Mouse (Mus musculus): ENCODE data around the gene Pin1. TPM values are rescaled to one million over a fixed set of nuclear protein-coding genes. Genes with fewer than 3 reads are reported as not detected.

Gene Pin1
- polyA plus RNA-seq, 1 experiment from 2014 or later = 57.9 TPM

DNA sequence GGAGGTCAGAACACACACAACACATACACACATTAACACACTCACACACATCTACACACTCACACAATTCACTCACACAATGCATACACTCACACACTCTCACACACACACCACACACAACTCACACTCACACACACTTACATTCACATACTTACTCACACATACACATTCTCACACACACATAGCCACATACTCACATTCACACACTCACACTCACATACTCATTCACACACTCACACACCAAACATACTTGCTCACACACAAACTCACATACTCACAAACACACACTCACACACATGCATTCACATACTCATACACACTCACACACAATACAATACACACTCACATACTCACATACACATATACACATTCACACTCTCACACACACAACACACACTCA lies 53.5 kb downstream of the Pin1 start:
- H3K4me2 ChIP-seq (replicated peaks; ENCODE audit: low read depth, low read length) = no peak overlapping the region
- no peak overlapping the region for H3K4me3 ChIP-seq (ENCODE audit: low read length)
- H3K27me3 ChIP-seq (ENCODE audit: control insufficient read depth, insufficient read depth, low read length) = no peaks in the 10 kb centered on the region
- ATAC-seq (ENCODE audit: low FRiP score, low TSS enrichment) = no peak
- H3K27ac ChIP-seq (ENCODE audit: low read depth, low read length) = no peak overlapping the region
- no peak overlapping the region for H3K9ac ChIP-seq (ENCODE audit: low read depth, low read length)
- H3K4me1 ChIP-seq (ENCODE audit: control insufficient read depth, insufficient read depth, low read length) = no peaks in the 10 kb centered on the region
- H3K9me3 ChIP-seq (ENCODE audit: control insufficient read depth, low read length) = no peaks in the 10 kb centered on the region
- H3K36me3 ChIP-seq (ENCODE audit: control insufficient read depth, insufficient read depth, low read length) = no peaks in the 10 kb centered on the region

- no peak for ATAC-seq (ENCODE audit: low FRiP score, low TSS enrichment)
- WGBS = 35% methylated on average over 4 of the region's 4 CpGs
- Histone ChIP-seq H3K27me3 (ENCODE audit: control insufficient read depth, insufficient read depth, low read length) (no peaks in the 10 kb centered on the region), H3K36me3 (ENCODE audit: control insufficient read depth, insufficient read depth, low read length) (no peaks in the 10 kb centered on the region), H3K27ac (ENCODE audit: low read depth, low read length) (no peak overlapping the region), H3K4me1 (ENCODE audit: control insufficient read depth, insufficient read depth, low read length) (no peaks in the 10 kb centered on the region), H3K9me3 (ENCODE audit: control insufficient read depth, low read length) (no peaks in the 10 kb centered on the region), H3K9ac (ENCODE audit: low read depth, low read length) (no peak overlapping the region), H3K4me2 (replicated peaks; ENCODE audit: low read depth, low read length) (no peak overlapping the region), H3K4me3 (ENCODE audit: low read length) (no peak overlapping the region)
These were observed 54.1 kb downstream of the Pin1 start for GRCm38 (mm10) chr9:20705981-20706380.

DNA sequence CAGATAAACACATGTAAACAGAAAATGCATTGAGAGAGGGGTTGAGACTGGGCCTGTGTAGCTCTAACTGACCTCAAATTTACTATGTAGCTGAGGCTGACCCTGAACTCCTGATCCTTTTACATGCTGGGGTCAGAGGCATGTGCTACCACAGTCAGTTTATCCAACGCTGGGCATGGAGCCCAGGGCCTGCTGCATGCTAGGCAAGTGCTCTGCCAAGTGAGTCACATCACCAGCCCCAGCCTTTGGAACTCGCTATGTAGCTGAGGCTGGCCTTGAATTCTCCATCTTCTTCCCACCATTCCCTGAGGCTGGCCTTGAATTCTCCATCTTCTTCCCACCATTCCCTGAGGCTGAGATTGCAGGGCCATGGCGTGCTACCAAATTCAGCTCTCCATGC lies 58.6 kb downstream of the Pin1 start:
- H3K4me2 ChIP-seq (replicated peaks; ENCODE audit: low read depth, low read length) = no peak overlapping the region
- H3K36me3 ChIP-seq (ENCODE audit: control insufficient read depth, insufficient read depth, low read length) = no peaks in the 10 kb centered on the region
- no peak overlapping the region for H3K9ac ChIP-seq (ENCODE audit: low read depth, low read length)
- ATAC-seq (ENCODE audit: low FRiP score, low TSS enrichment) = no peak
- no peaks in the 10 kb centered on the region for H3K4me1 ChIP-seq (ENCODE audit: control insufficient read depth, insufficient read depth, low read length)
- no peaks in the 10 kb centered on the region for H3K9me3 ChIP-seq (ENCODE audit: control insufficient read depth, low read length)
- 85% methylated on average over 3 of the region's 3 CpGs for WGBS
- H3K4me3 ChIP-seq (ENCODE audit: low read length) = no peak overlapping the region
- no peak overlapping the region for H3K27ac ChIP-seq (ENCODE audit: low read depth, low read length)
- no peaks in the 10 kb centered on the region for H3K27me3 ChIP-seq (ENCODE audit: control insufficient read depth, insufficient read depth, low read length)

- no peaks in the 10 kb centered on the region for H3K9me3 ChIP-seq (ENCODE audit: control insufficient read depth, low read length)
- no peak for ATAC-seq (ENCODE audit: low FRiP score, low TSS enrichment)
- 69% methylated on average over 5 of the region's 5 CpGs for WGBS
These were observed 61.1 kb downstream of the Pin1 start for GRCm38 (mm10) chr9:20712934-20713477.

GRCm38 (mm10) chr9:20713478-20713987 lies 61.6 kb downstream of the Pin1 start:
- ATAC-seq (ENCODE audit: low FRiP score, low TSS enrichment) = 0 out of 2 replicates have a peak, but pooled peaks have one; percentile 51

More at GRCm38 (mm10) chr9:20712934-20713477, 61.1 kb downstream of the Pin1 start:
- no peaks in the 10 kb centered on the region for H3K36me3 ChIP-seq (ENCODE audit: control insufficient read depth, insufficient read depth, low read length)
- H3K9ac ChIP-seq (ENCODE audit: low read depth, low read length) = no peak overlapping the region
- no peak overlapping the region for H3K27ac ChIP-seq (ENCODE audit: low read depth, low read length)
- H3K4me3 ChIP-seq (ENCODE audit: low read length) = no peak overlapping the region
- no peaks in the 10 kb centered on the region for H3K27me3 ChIP-seq (ENCODE audit: control insufficient read depth, insufficient read depth, low read length)
- no peaks in the 10 kb centered on the region for H3K4me1 ChIP-seq (ENCODE audit: control insufficient read depth, insufficient read depth, low read length)
- H3K4me2 ChIP-seq (replicated peaks; ENCODE audit: low read depth, low read length) = no peak overlapping the region

DNA sequence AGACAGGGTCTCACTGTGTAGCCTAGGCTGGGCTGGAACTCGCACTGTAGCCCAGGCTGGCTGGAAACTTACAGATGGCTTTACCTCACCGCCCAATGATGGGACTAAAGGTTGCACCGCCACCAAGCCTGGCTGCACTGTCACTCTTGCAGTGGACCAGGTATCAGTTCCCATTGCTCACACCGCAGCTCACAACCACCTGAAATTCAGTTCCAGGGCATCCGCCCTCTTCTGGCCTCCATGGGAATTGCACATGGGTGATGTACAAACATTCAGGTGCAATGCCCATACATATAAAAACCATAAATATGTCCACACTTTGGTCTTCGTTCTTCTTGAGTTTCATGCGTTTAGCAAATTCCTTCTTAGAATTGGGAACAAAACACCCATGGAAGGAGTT lies 63.4 kb downstream of the Pin1 start:
- Histone ChIP-seq H3K27me3 (ENCODE audit: control insufficient read depth, insufficient read depth, low read length) (no peaks in the 10 kb centered on the region), H3K4me1 (ENCODE audit: control insufficient read depth, insufficient read depth, low read length) (no peaks in the 10 kb centered on the region), H3K9me3 (ENCODE audit: control insufficient read depth, low read length) (no peaks in the 10 kb centered on the region), H3K27ac (ENCODE audit: low read depth, low read length) (no peak overlapping the region), H3K9ac (ENCODE audit: low read depth, low read length) (no peak overlapping the region), H3K4me3 (ENCODE audit: low read length) (no peak overlapping the region), H3K36me3 (ENCODE audit: control insufficient read depth, insufficient read depth, low read length) (no peaks in the 10 kb centered on the region), H3K4me2 (replicated peaks; ENCODE audit: low read depth, low read length) (no peak overlapping the region)
- 76% methylated on average over 7 of the region's 7 CpGs for WGBS
- ATAC-seq (ENCODE audit: low FRiP score, low TSS enrichment) = no peak

More at GRCm38 (mm10) chr9:20713478-20713987, 61.6 kb downstream of the Pin1 start:
- no peaks in the 10 kb centered on the region for H3K36me3 ChIP-seq (ENCODE audit: control insufficient read depth, insufficient read depth, low read length)
- H3K4me2 ChIP-seq (replicated peaks; ENCODE audit: low read depth, low read length) = no peak overlapping the region
- H3K27me3 ChIP-seq (ENCODE audit: control insufficient read depth, insufficient read depth, low read length) = no peaks in the 10 kb centered on the region
- H3K27ac ChIP-seq (ENCODE audit: low read depth, low read length) = no peak overlapping the region
- H3K4me1 ChIP-seq (ENCODE audit: control insufficient read depth, insufficient read depth, low read length) = no peaks in the 10 kb centered on the region
- no peaks in the 10 kb centered on the region for H3K9me3 ChIP-seq (ENCODE audit: control insufficient read depth, low read length)
- H3K4me3 ChIP-seq (ENCODE audit: low read length) = no peak overlapping the region
- no peak overlapping the region for H3K9ac ChIP-seq (ENCODE audit: low read depth, low read length)
- 31% methylated on average over 11 of the region's 11 CpGs for WGBS

Other genes with a start within 250 kb of the Pin1 start
- gene Zfp26, start 191.9 kb upstream of the Pin1 start, polyA plus RNA-seq (2014; fragmentation: Nextera tagmentation; extraction: Ambion mirVana) = 15.7 and 36.5 TPM in 2 replicates
- 12.8 and 22.6 TPM in 2 replicates for gene Zfp426, start 159.3 kb upstream of the Pin1 start, polyA plus RNA-seq (2014; fragmentation: Nextera tagmentation; extraction: Ambion mirVana)
- gene Zfp266, start 130.7 kb upstream of the Pin1 start, polyA plus RNA-seq (2014; fragmentation: Nextera tagmentation; extraction: Ambion mirVana) = 80.5 and 96.4 TPM in 2 replicates
- 18.1 and 23.0 TPM in 2 replicates for gene Zfp846, start 70.8 kb upstream of the Pin1 start, polyA plus RNA-seq (2014; fragmentation: Nextera tagmentation; extraction: Ambion mirVana)
- gene Ubl5, start 9.2 kb upstream of the Pin1 start, polyA plus RNA-seq (2014; fragmentation: Nextera tagmentation; extraction: Ambion mirVana) = 375 and 531 TPM in 2 replicates
- 14.6 and 16.8 TPM in 2 replicates for gene Fbxl12, start 7.3 kb upstream of the Pin1 start, polyA plus RNA-seq (2014; fragmentation: Nextera tagmentation; extraction: Ambion mirVana)
- gene Olfm2, start 94.3 kb downstream of the Pin1 start, polyA plus RNA-seq (2014; fragmentation: Nextera tagmentation; extraction: Ambion mirVana) = 4.1 and 5.1 TPM in 2 replicates
- gene Col5a3, start 163.0 kb downstream of the Pin1 start, polyA plus RNA-seq (2014; fragmentation: Nextera tagmentation; extraction: Ambion mirVana) = 0.73 and 0.77 TPM in 2 replicates
- not detected in 2 replicates for gene Rdh8, start 166.4 kb downstream of the Pin1 start, polyA plus RNA-seq (2014; fragmentation: Nextera tagmentation; extraction: Ambion mirVana)
- 6.1 and 7.8 TPM in 2 replicates for gene A230050P20Rik, start 216.5 kb downstream of the Pin1 start, polyA plus RNA-seq (2014; fragmentation: Nextera tagmentation; extraction: Ambion mirVana)
- gene Angptl6, start 227.6 kb downstream of the Pin1 start, polyA plus RNA-seq (2014; fragmentation: Nextera tagmentation; extraction: Ambion mirVana) = 2.0 and 2.2 TPM in 2 replicates
- 82.3 and 90.0 TPM in 2 replicates for gene Ppan, start 236.1 kb downstream of the Pin1 start, polyA plus RNA-seq (2014; fragmentation: Nextera tagmentation; extraction: Ambion mirVana)
- 327 and 329 TPM in 2 replicates for gene Eif3g, start 246.5 kb downstream of the Pin1 start, polyA plus RNA-seq (2014; fragmentation: Nextera tagmentation; extraction: Ambion mirVana)

Measured in kidney, embryonic 14.5 days (tissue).